Mouse (Mus musculus) kidney, postnatal 10 days (tissue): ENCODE measurements around the gene Slc22a12.

Experiments
- DNase-seq: peaks from one replicate; pipeline ENCODE4 v3.0.0; 2021; ENCODE audit warnings: mixed read lengths

The Slc22a12 gene

GRCm38 (mm10) chr19:6542367-6543034 is at the start of gene Slc22a12:
Slc22a12 (minus strand) TSS chr19:6543032.
- no peak for DNase-seq

- no peak for DNase-seq
Observed at GRCm38 (mm10) chr19:6572001-6572400, 29.2 kb upstream of the Slc22a12 start.

DNA sequence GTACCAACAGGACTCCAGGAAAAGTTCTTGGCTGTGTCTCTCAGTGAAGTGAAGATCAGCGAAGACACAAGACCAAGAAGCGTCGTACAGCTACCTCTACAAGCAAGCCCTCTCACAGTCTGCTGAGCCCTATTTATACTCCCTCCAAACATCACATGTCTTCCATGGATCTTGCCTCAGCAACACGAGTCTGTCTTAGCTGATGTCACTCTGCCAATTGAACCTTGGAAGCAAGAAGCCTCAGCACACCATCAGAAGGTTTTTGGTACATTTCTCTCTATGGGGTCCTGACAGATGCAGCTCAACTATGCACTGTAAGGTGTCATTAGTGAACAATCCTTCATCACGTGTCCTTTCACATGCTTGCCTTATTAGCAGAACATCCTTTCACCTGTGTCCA is 28.6 kb upstream of the Slc22a12 start:
- no peak for DNase-seq

GRCm38 (mm10) chr19:6569561-6569960 is 26.7 kb upstream of the Slc22a12 start:
- DNase-seq = no peak

DNA sequence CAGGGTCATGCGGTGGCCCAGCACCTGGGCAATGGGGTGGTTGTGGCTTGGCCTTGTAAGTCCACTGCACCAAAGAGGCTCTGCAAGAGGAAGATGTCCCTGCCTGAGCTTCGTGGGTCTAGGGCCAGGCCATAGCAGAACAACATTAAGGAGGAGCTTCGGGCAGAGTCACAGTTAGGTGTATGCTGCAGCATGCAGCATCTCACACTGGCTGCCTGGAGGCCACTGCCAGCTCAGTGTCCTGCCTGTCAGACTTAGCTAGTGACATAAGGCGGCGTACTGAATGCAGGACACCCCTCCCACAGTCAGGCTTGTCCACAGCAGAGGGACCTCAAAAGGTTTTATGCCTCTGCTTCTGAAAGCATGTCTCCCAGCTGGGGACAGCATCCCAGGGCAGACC is 26.2 kb upstream of the Slc22a12 start:
- no peak for DNase-seq

GRCm38 (mm10) chr19:6566450-6566849 is 23.6 kb upstream of the Slc22a12 start:
- DNase-seq = no peak

DNA sequence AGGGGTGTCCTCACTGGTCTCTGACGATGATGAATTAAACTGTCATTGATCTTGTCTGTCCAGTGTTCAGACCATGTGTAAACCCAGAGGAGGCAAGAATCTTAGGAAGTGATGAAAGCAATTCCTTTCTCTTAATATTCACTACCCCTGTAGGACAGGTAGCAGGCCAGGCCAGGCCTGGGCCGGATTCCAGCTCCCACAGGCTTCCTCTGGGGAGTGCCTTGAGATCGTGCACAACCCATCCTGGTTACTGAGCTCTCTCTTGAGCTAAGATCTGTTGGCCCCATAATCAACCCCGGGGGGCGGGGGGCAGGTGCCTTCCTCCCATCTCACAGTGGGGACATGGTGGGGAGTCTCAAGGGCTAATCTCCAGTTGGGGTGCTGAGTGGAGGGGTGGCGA is 22.3 kb upstream of the Slc22a12 start:
- DNase-seq = no peak

DNA sequence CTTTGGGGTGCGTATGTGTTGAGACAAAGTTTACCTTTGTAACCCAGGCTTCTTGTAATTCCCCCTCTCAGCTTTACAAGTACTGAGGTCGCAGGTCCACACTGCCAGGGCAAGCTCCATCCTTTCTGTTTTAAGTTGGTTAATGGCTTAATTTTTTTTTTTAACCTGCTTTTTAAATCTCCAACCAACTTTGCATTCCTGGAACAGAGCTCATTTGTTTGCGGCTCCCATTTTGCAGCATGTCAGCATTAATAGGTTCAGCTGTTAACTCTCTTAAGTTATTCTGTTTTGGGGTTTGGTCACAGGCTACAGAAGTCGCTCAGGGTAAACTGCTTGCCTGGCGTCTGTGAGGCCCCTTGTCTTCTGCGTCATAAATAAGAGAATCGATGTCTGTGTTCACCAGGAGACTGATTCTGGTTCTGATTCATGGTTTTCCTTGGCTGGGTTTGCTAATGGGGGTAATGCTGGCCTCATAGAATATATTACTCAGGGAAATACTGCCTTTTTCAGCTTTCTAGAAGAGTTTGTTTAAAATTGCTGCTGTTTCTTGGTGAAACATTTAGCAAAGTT is 17.5 kb upstream of the Slc22a12 start:
- DNase-seq = no peak

- DNase-seq = no peak
Observed at GRCm38 (mm10) chr19:6559576-6559975, 16.7 kb upstream of the Slc22a12 start.

DNA sequence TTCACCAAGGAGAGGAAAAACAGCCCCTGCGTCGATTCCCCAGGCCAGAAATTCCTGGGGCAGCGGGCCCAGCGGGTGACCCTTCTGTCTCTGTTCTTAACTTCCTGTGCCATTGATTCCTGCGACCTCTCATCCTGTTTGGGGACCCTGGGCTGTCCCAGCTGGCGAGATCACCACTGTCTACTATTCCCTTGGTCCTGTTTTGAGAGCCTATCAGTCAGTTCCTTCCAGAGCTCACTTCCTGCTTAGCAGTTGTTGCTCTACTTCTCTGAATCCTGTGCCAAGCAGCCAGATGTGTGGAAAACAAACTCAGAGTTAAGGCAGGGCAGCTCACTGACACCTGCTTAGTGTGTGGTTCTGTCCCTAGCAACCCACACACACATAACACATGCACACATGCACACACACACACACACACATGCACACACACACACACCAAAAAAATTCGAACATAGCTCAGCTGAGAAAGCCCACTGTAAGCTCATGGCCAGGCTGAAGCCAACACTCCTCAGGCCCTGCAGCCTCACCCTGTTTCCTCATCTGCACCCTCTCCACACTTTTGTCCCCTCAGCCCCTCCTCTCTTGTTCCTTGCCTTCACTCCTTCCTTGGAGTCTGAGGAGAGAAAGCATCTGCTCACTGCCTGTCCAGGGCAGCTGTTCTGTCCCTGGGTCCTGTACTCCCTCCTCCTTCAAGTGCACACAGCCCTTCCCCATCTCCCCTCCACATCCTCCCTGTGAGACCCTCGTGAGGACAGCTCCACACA is 11.2 kb upstream of the Slc22a12 start:
- DNase-seq = peak; percentile 62

DNA sequence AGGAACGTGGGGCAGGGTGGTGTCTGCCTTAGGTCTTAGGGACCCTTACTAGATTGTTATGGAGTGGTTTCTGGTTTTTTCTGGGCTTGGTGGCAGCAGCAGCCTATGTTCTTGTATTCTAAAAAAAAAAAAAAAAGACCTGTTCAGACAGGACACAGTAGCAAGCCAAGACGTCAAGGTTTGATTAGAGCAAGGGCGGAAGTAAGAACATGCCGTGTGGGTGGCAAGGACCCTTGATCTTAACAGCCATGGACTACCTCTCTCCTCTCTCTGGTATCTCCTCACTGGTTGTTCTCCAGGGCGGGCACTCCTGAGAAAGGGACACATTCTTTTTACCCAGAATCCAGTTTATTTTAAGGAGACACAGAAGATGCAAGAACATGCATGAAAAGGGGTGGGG is 10.3 kb upstream of the Slc22a12 start:
- DNase-seq = no peak

DNA sequence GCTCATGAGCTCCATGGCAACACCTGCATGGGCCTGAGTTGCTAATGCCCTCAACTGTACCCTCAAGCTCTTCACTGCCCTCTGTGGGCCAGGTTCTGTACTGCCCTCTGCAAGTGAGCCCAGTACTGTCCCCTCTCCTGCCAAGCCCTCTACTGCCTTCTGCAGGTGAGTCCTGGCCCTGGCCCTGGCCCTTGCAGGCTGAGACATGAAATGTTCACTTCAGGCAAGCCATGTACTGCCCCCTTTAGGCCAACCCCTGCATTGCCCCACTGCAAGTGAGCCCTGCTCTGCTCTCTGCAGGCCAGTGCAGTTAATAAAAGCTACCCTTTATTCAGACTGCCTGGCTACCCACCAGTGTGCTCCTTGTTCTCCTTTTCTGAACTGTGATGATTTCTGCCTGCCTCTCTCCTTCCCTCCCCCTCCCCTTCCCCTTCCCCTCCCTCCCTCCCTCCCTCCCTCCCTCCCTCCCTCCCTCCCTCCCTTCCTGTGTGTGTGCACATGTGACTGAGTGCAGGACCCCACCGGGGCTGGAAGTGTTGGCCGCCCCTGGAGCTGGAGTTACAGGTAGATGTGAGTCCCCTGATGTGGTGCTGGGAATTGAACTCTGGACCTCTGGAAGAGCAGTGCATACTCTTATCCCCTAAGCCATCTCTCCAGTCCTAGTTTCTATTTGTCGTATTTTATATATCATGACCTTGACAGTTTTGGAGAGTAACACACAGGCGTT is 9.6 kb upstream of the Slc22a12 start:
- peak; percentile 76 for DNase-seq

GRCm38 (mm10) chr19:6551215-6551614 is 8.4 kb upstream of the Slc22a12 start:
- no peak for DNase-seq

- DNase-seq = no peak
Observed at GRCm38 (mm10) chr19:6549566-6549965, 6.7 kb upstream of the Slc22a12 start.

GRCm38 (mm10) chr19:6548431-6549410 is 5.9 kb upstream of the Slc22a12 start:
- DNase-seq = peak; percentile 83

DNA sequence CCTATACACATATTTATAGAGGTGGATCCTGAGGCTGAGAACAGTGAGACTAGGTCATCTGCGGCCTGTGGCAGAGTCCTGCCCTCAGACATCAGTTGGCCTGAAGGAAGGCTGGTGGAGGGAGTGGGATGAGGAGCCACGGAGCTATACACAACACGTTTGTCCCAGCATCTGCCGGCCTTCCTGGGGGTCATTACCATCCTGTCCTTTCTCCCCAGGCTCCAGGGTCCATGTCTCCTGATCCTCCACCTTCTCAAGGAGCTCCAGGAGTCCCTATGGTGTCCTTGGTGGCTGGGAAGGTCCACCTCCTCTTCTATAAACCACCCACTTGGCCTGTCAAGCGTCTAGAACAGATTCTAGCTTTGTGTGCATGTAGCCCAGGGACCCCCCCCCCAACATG is 5.0 kb upstream of the Slc22a12 start:
- DNase-seq = no peak

DNA sequence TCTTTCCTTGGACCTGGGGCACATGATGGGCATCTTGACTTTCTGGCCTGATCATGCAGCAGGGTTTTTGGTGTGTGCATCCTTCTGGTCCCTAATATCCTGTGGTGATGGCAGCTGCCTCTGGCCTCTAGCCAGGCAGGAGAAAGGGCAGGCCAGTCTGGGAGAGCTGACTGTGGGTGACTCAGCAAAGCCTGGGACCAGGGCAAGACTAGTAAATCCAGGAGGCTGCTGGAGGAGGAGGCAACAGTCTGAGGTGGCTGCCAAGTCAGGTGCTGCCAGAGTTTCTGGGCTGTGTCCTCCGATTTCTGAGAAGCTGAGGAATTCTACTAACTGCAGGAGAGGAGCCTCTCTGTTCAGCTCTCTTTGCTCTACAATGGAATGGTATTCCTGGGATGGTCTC is 3.3 kb upstream of the Slc22a12 start:
- DNase-seq = peak; percentile 75

DNA sequence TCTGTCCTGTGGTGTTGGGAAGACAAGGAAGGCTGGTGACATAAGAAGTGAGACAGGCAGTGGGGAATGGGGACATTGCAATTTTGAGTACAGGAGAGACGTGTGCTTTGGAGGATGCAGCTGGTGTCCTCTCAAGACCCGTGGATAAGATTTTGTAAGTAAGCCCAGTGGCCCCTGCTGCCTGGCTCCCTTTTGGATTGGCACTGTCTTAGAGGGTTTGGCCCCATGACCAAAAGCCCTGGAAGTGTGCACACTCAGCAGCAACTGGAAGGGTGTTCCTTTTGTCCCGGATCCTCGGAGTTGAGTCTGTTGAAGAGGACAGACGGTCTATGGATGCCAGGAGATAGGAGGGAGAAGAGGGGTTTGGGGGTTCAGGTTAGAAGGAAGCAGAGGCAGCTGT is 2.6 kb upstream of the Slc22a12 start:
- no peak for DNase-seq

GRCm38 (mm10) chr19:6544712-6545111 is 1.9 kb upstream of the Slc22a12 start:
- no peak for DNase-seq

- DNase-seq = no peak
Observed at GRCm38 (mm10) chr19:6543518-6543917, 686 bp upstream of the Slc22a12 start.

- peak; percentile 67 for DNase-seq
Observed at GRCm38 (mm10) chr19:6543035-6543383, 177 bp upstream of the Slc22a12 start.

DNA sequence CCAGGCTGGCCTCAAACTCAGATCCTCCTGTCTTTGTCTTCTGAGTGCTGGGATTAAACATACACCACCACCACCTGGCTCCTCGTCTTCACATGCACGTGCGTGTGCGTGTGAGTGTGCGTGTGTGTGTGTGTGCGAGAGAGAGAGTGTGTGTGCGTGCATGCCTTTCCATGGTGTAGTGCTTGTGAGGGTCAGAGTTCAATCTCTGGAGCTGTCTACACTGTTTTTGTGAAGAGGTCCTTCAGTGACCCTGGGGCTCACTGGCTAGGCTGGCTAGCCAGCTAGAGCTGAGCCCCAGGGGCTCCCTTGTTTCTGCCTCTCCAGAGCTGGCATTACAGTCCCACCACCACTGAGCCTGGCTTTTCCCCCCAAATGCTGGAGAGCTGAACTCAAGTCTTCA is 1.3 kb downstream of the Slc22a12 start:
- no peak for DNase-seq
